Comparison of ENCODE assay signal across 10 mouse cellular contexts in genomic region chr16:38347588-38347987, GRCm38 (mm10). TPM values are rescaled to one million over a fixed set of nuclear protein-coding genes. Genes with fewer than 3 reads are reported as not detected.
DNase-seq lines count a peak whose midpoint lies in the region; ATAC-seq and TF ChIP-seq lines count a peak whose summit lies in the region.
"Had no signal": no experiment of that assay in that cellular context is flagged by ENCODE, and none has a peak within 500 bp of the region (broad histone marks: within the 10 kb centered on the region; RNA-seq: fewer than 3 reads in every experiment).

No protein-coding gene starts in this region.

- no peaks in the 10 kb centered on the region for H3K27me3 ChIP-seq in heart, embryonic 13.5 days (replicated peaks)
- H3K27me3 ChIP-seq in G1E (ENCODE audit: insufficient read depth, low read length) = no peaks in the 10 kb centered on the region
- no peaks in the 10 kb centered on the region for H3K27me3 ChIP-seq in hindbrain, embryonic 11.5 days (ENCODE audit: control insufficient read depth, insufficient read depth, low read length)

- H3K4me2 ChIP-seq in heart, embryonic 13.5 days = peak overlapping the region; percentile 80
- H3K4me2 ChIP-seq in hindbrain, embryonic 11.5 days (replicated peaks; ENCODE audit: low read depth, low read length) = peak overlapping the region; percentile 53

- peaks cover 69% of the 10 kb centered on the region for H3K4me1 ChIP-seq in heart, embryonic 13.5 days
- peaks cover 62% of the 10 kb centered on the region for H3K4me1 ChIP-seq in G1E (ENCODE audit: insufficient read depth, low read depth, low read length)
- no peaks in the 10 kb centered on the region for H3K4me1 ChIP-seq in hindbrain, embryonic 11.5 days (replicated peaks; ENCODE audit: control insufficient read depth, insufficient read depth, low read length)

- peaks cover 35% of the 10 kb centered on the region for H3K36me3 ChIP-seq in heart, embryonic 13.5 days
- H3K36me3 ChIP-seq in G1E (replicated peaks) (peaks cover 40% of the 10 kb centered on the region), macrophage (ENCODE audit: inconsistent target) (peaks cover 38% of the 10 kb centered on the region)
- H3K36me3 ChIP-seq in hindbrain, embryonic 11.5 days (ENCODE audit: control insufficient read depth, insufficient read depth, low read length) = no peaks in the 10 kb centered on the region

- peak overlapping the region; percentile 96 for H3K9ac ChIP-seq in heart, embryonic 13.5 days
- H3K9ac ChIP-seq in hindbrain, embryonic 11.5 days (ENCODE audit: low read depth, low read length) = no peak overlapping the region

- H3K27ac ChIP-seq in heart, embryonic 13.5 days (replicated peaks) = peak overlapping the region; percentile 95
- no peak overlapping the region for H3K27ac ChIP-seq in hindbrain, embryonic 11.5 days (ENCODE audit: low read depth, low read length)
- H3K27ac ChIP-seq in macrophage = peak overlapping the region; percentile 79

- H3K79me2 ChIP-seq in macrophage (ENCODE audit: inconsistent target) = peaks cover 34% of the 10 kb centered on the region

- no peaks in the 10 kb centered on the region for H3K9me3 ChIP-seq in heart, embryonic 13.5 days
- no peaks in the 10 kb centered on the region for H3K9me3 ChIP-seq in G1E (replicated peaks)
- H3K9me3 ChIP-seq in hindbrain, embryonic 11.5 days (ENCODE audit: control insufficient read depth, low read length) = no peaks in the 10 kb centered on the region

- 49% methylated on average over 6 of the region's 6 CpGs for WGBS in heart, embryonic 13.5 days
- 66% methylated on average over 6 of the region's 6 CpGs for WGBS in hindbrain, embryonic 11.5 days
- 47% methylated on average over 6 of the region's 6 CpGs for WGBS in macrophage (ENCODE audit: missing documents)

- TF ChIP-seq CTCF in G1E (IDR thresholded peaks at IDR 0.05; ENCODE audit: low read depth, low read length) = no peak

- DNase-seq in heart, postnatal 4 days = no peak
- DNase-seq in G1E (ENCODE audit: low spot score) = no peak
- no peak for DNase-seq in hindbrain, embryonic 11.5 days (ENCODE audit: low spot score)
- DNase-seq in right cerebral cortex, postnatal 36 days (ENCODE audit: low spot score in 2 of 2) = no peak
- no peak for DNase-seq in thymus, postnatal 36 days
- no peak for DNase-seq in layer of hippocampus, adult 9-10 months (ENCODE audit: low spot score)
- DNase-seq: lung, postnatal 36 days; thymus, postnatal 14 days had no signal

- no peak for ATAC-seq in heart, embryonic 13.5 days (ENCODE audit: extremely low read depth, insufficient number of reproducible peaks, low FRiP score, low TSS enrichment)
- ATAC-seq in G1E (ENCODE audit: extremely low read depth, insufficient number of reproducible peaks, low FRiP score, poor library complexity, severe bottlenecking) = no peak
- ATAC-seq in hindbrain, embryonic 11.5 days (ENCODE audit: low FRiP score) = no peak

- peak overlapping the region; percentile 84 for H3K4me3 ChIP-seq in heart, embryonic 13.5 days
- peak overlapping the region; percentile 95 for H3K4me3 ChIP-seq in G1E (ENCODE audit: low read depth, low read length)
- H3K4me3 ChIP-seq in hindbrain, embryonic 11.5 days (ENCODE audit: low read depth, low read length) = peak overlapping the region; percentile 85
- H3K4me3 ChIP-seq in macrophage (ENCODE audit: inconsistent target) = peak overlapping the region; percentile 92

RNA-seq across cellular contexts. Expression of gene Gm21987, which starts 0.7 kb away (rescaled TPM):
- polyA plus RNA-seq in heart, embryonic 13.5 days (2015; fragmentation: Nextera tagmentation; extraction: Ambion mirVana) = 5.1 and 5.7 TPM in 2 replicates
- total RNA-seq in heart, postnatal 4 days (2021) = 1 to 10 TPM; 1.1 to 1.6 TPM
- total RNA-seq in G1E (2014; fragmentation: Nextera tagmentation) (4.7 TPM in 1 of 2 replicates, not detected in the other), G1E (2017) (not detected in 2 replicates)
- polyA plus RNA-seq in G1E (2012) (1,146 and 1,190 TPM in 2 replicates), macrophage (2018) (not detected in 3 replicates)
- not detected in 2 replicates for polyA plus RNA-seq in hindbrain, embryonic 11.5 days (2014; fragmentation: Nextera tagmentation; extraction: Ambion mirVana)
- not detected for total RNA-seq in macrophage (2018; cell fraction: chromatin; rRNA removed)
- not detected for total RNA-seq in macrophage (2018; cell fraction: cytosol; rRNA removed)
- total RNA-seq in macrophage (2018; cell fraction: nucleus; rRNA removed) = not detected

RNA-seq across cellular contexts. Expression of gene Cox17, which starts 0.8 kb away (rescaled TPM):
- polyA plus RNA-seq in heart, embryonic 13.5 days (2015; fragmentation: Nextera tagmentation; extraction: Ambion mirVana) = 237 and 277 TPM in 2 replicates
- total RNA-seq in heart, postnatal 4 days (2021) = 100 to 1,000 TPM; 203 to 222 TPM
- 210 and 232 TPM in 2 replicates for total RNA-seq in G1E (2014; fragmentation: Nextera tagmentation)
- 836 and 871 TPM in 2 replicates for total RNA-seq in G1E (2017)
- 163 and 234 TPM in 2 replicates for polyA plus RNA-seq in G1E (2012)
- 121 and 122 TPM in 2 replicates for polyA plus RNA-seq in hindbrain, embryonic 11.5 days (2014; fragmentation: Nextera tagmentation; extraction: Ambion mirVana)
- 100 to 1,000 TPM in 10 of 26 experiments, 10 to 100 TPM in 16; 30.5 to 213 (median 89.8) TPM for total RNA-seq in macrophage (2018; cell fraction: chromatin; rRNA removed)
- 100 to 1,000 TPM; 194 to 399 (median 298) TPM for total RNA-seq in macrophage (2018; cell fraction: cytosol; rRNA removed)
- total RNA-seq in macrophage (2018; cell fraction: nucleus; rRNA removed) = 100 to 1,000 TPM in 16 of 26 experiments, 10 to 100 TPM in 10; 40.6 to 259 (median 110) TPM
- polyA plus RNA-seq in macrophage (2018) = 147 to 264 TPM (median 175 TPM) in 3 replicates

RNA-seq across cellular contexts. Expression of gene Maats1, which starts 5.6 kb away (rescaled TPM):
- polyA plus RNA-seq in heart, embryonic 13.5 days (2015; fragmentation: Nextera tagmentation; extraction: Ambion mirVana) = 0.16 TPM in 1 of 2 replicates, not detected in the other
- total RNA-seq in heart, postnatal 4 days (2021) = under 1 TPM in 1 of 2 experiments, not detected in 1; 0.09 TPM
- not detected in 2 replicates for total RNA-seq in G1E (2014; fragmentation: Nextera tagmentation)
- total RNA-seq in G1E (2017) = 0.11 TPM in 1 of 2 replicates, not detected in the other
- polyA plus RNA-seq in G1E (2012) = not detected in 2 replicates
- 1.3 and 1.5 TPM in 2 replicates for polyA plus RNA-seq in hindbrain, embryonic 11.5 days (2014; fragmentation: Nextera tagmentation; extraction: Ambion mirVana)
- total RNA-seq in macrophage (2018; cell fraction: chromatin; rRNA removed) = under 1 TPM in 4 of 26 experiments, not detected in 22; 0.25 to 0.46 (median 0.30) TPM
- under 1 TPM in 3 of 26 experiments, not detected in 23; 0.04 to 0.06 (median 0.04) TPM for total RNA-seq in macrophage (2018; cell fraction: cytosol; rRNA removed)
- total RNA-seq in macrophage (2018; cell fraction: nucleus; rRNA removed) = under 1 TPM in 2 of 26 experiments, not detected in 24; 0.37 to 0.39 TPM
- not detected in 3 replicates for polyA plus RNA-seq in macrophage (2018)

RNA-seq across cellular contexts. Expression of gene Popdc2, which starts 14.4 kb away (rescaled TPM):
- polyA plus RNA-seq in heart, embryonic 13.5 days (2015; fragmentation: Nextera tagmentation; extraction: Ambion mirVana) = 298 and 317 TPM in 2 replicates
- 100 to 1,000 TPM; 764 to 831 TPM for total RNA-seq in heart, postnatal 4 days (2021)
- total RNA-seq in G1E (2014; fragmentation: Nextera tagmentation) (22.7 and 25.7 TPM in 2 replicates), G1E (2017) (2.8 and 4.3 TPM in 2 replicates)
- polyA plus RNA-seq in G1E (2012) (5.0 and 5.4 TPM in 2 replicates), macrophage (2018) (not detected in 3 replicates)
- polyA plus RNA-seq in hindbrain, embryonic 11.5 days (2014; fragmentation: Nextera tagmentation; extraction: Ambion mirVana) = 0.89 and 1.0 TPM in 2 replicates
- 1 to 10 TPM in 6 of 26 experiments, under 1 TPM in 13, not detected in 7; 0.44 to 1.9 (median 0.72) TPM for total RNA-seq in macrophage (2018; cell fraction: chromatin; rRNA removed)
- total RNA-seq in macrophage (2018; cell fraction: cytosol; rRNA removed) = under 1 TPM in 12 of 26 experiments, not detected in 14; 0.06 to 0.33 (median 0.10) TPM
- total RNA-seq in macrophage (2018; cell fraction: nucleus; rRNA removed) = 1 to 10 TPM in 3 of 26 experiments, under 1 TPM in 22, not detected in 1; 0.24 to 2.2 (median 0.48) TPM

RNA-seq across cellular contexts. Expression of gene Nr1i2, which starts 53.0 kb away (rescaled TPM):
- 0.13 TPM in 1 of 2 replicates, not detected in the other for polyA plus RNA-seq in heart, embryonic 13.5 days (2015; fragmentation: Nextera tagmentation; extraction: Ambion mirVana)
- total RNA-seq in heart, postnatal 4 days (2021) = not detected
- total RNA-seq in G1E (2014; fragmentation: Nextera tagmentation) (not detected in 2 replicates), G1E (2017) (not detected in 2 replicates)
- polyA plus RNA-seq in G1E (2012) (not detected in 2 replicates), macrophage (2018) (not detected in 3 replicates)
- 0.06 TPM in 1 of 2 replicates, not detected in the other for polyA plus RNA-seq in hindbrain, embryonic 11.5 days (2014; fragmentation: Nextera tagmentation; extraction: Ambion mirVana)
- not detected for total RNA-seq in macrophage (2018; cell fraction: chromatin; rRNA removed)
- not detected for total RNA-seq in macrophage (2018; cell fraction: cytosol; rRNA removed)
- not detected for total RNA-seq in macrophage (2018; cell fraction: nucleus; rRNA removed)

Comparison
In these comparisons a context has a peak if more than half of its experiments do, and no peak if none do; other contexts are left out.
1. RNA of gene Gm21987, which starts 0.7 kb away (polyA plus RNA-seq): 1,146 to 1,190 TPM in G1E; 5.1 to 5.7 TPM in heart, embryonic 13.5 days, not detected in hindbrain, embryonic 11.5 days and not detected in macrophage; every median in the first group is over 100 times any median in the second.
2. Peak in every context shown above with its lines, with median percentiles within 50 percentile points of each other: H3K4me3 ChIP-seq.